9 mouse cellular contexts compared by ENCODE assay signal in genomic region chr3:75954185-75954584, GRCm38 (mm10). TPM values are rescaled to one million over a fixed set of nuclear protein-coding genes. Genes with fewer than 3 reads are reported as not detected.
DNase-seq lines count a peak whose midpoint lies in the region; ATAC-seq and TF ChIP-seq lines count a peak whose summit lies in the region.
"Had no signal": no experiment of that assay in that cellular context is flagged by ENCODE, and none has a peak within 500 bp of the region (broad histone marks: within the 10 kb centered on the region; RNA-seq: fewer than 3 reads in every experiment).

No protein-coding gene starts in this region.

- H3K4me3 ChIP-seq in gastrocnemius, adult 2 months = peak overlapping the region; percentile 50
- H3K4me3 ChIP-seq in forebrain, embryonic 15.5 days = 0 out of 2 replicates have a peak overlapping the region, but pooled peaks have one; percentile 86
- peak overlapping the region; percentile 88 for H3K4me3 ChIP-seq in liver, embryonic 13.5 days (replicated peaks)
- no peak overlapping the region for H3K4me3 ChIP-seq in left cerebral cortex, adult 2 months

- intact Hi-C loops in gastrocnemius, adult 2 months (cut with DNase I) = no loop called here
- intact Hi-C loops in gastrocnemius, postnatal 36 days (cut with DNase I) = no loop called here
- intact Hi-C loops in left cerebral cortex, adult 2 months (cut with DNase I) = no loop called here

- no peaks in the 10 kb centered on the region for H3K9me3 ChIP-seq in forebrain, embryonic 15.5 days
- no peaks in the 10 kb centered on the region for H3K9me3 ChIP-seq in liver, embryonic 13.5 days (replicated peaks)

- no peak overlapping the region for H3K9ac ChIP-seq in forebrain, embryonic 15.5 days (replicated peaks)
- peak overlapping the region; percentile 90 for H3K9ac ChIP-seq in liver, embryonic 13.5 days

- no peak for DNase-seq in gastrocnemius, adult 2 months
- no peak for DNase-seq in gastrocnemius, postnatal 36 days
- DNase-seq in 416B (ENCODE audit: low read depth) = peak; percentile 26
- DNase-seq in liver, embryonic 13.5 days = no peak
- DNase-seq in left cerebral cortex, adult 2 months (ENCODE audit: extremely low spot score in 1 of 2, low spot score in 2 of 2) = no peak
- no peak for DNase-seq in retina, embryonic 14.5 days (ENCODE audit: low spot score)
- DNase-seq in left cerebral cortex, adult 18-20 months (ENCODE audit: low spot score in 2 of 2) = no peak

- no peak for TF ChIP-seq CTCF in gastrocnemius, adult 2 months (IDR thresholded peaks at IDR 0.05)
- no peak for TF ChIP-seq CTCF in left cerebral cortex, adult 2 months (IDR thresholded peaks at IDR 0.05)

- no peaks in the 10 kb centered on the region for H3K36me3 ChIP-seq in forebrain, embryonic 15.5 days
- H3K36me3 ChIP-seq in liver, embryonic 13.5 days = no peaks in the 10 kb centered on the region

- H3K4me2 ChIP-seq in forebrain, embryonic 15.5 days (replicated peaks) = peak overlapping the region; percentile 79
- peak overlapping the region; percentile 83 for H3K4me2 ChIP-seq in liver, embryonic 13.5 days

- ATAC-seq in forebrain, embryonic 15.5 days (replicated peaks) = no peak
- no peak for ATAC-seq in liver, embryonic 13.5 days (ENCODE audit: low read depth)

- no peak overlapping the region for H3K27ac ChIP-seq in gastrocnemius, adult 2 months
- H3K27ac ChIP-seq in forebrain, embryonic 15.5 days (replicated peaks) = no peak overlapping the region
- H3K27ac ChIP-seq in liver, embryonic 13.5 days = peak overlapping the region; percentile 84; the same call in 1 of the 2 replicates
- H3K27ac ChIP-seq in left cerebral cortex, adult 2 months = no peak overlapping the region
- H3K27ac ChIP-seq: macrophage had no signal

- WGBS in forebrain, embryonic 15.5 days = 58% methylated on average over 3 of the region's 3 CpGs
- 71% methylated on average over 3 of the region's 3 CpGs for whole genome bisulfite sequencing in liver, embryonic 13.5 days (ENCODE audit: insufficient replicate concordance)

- H3K27me3 ChIP-seq in forebrain, embryonic 15.5 days = no peaks in the 10 kb centered on the region
- no peaks in the 10 kb centered on the region for H3K27me3 ChIP-seq in liver, embryonic 13.5 days

- H3K4me1 ChIP-seq in forebrain, embryonic 15.5 days = peaks cover 37% of the 10 kb centered on the region
- H3K4me1 ChIP-seq in liver, embryonic 13.5 days (replicated peaks) = peaks cover 72% of the 10 kb centered on the region

RNA-seq across cellular contexts. Expression of gene Golim4, which starts 2.6 kb away (rescaled TPM):
- total RNA-seq in gastrocnemius, adult 2 months (2021) = 10 to 100 TPM in 1 of 2 experiments, 1 to 10 TPM in 1; 8.0 to 13.5 TPM
- 10 to 100 TPM; 10.4 to 13.6 TPM for total RNA-seq in gastrocnemius, postnatal 36 days (2021)
- polyA plus RNA-seq in forebrain, embryonic 15.5 days (2015; fragmentation: Nextera tagmentation; extraction: Ambion mirVana) = 31.5 and 34.8 TPM in 2 replicates
- 18.2 and 23.5 TPM in 2 replicates for polyA plus RNA-seq in liver, embryonic 13.5 days (2015; fragmentation: Nextera tagmentation; extraction: Ambion mirVana)
- total RNA-seq in left cerebral cortex, adult 2 months (2021) = 10 to 100 TPM; 19.4 to 24.4 TPM
- 10 to 100 TPM; 19.6 to 26.7 TPM for total RNA-seq in left cerebral cortex, adult 18-20 months (2021)
